Mouse (Mus musculus) kidney, embryonic 14.5 days (tissue): ENCODE data around the gene Wfdc21. TPM values are rescaled to one million over a fixed set of nuclear protein-coding genes. Genes with fewer than 3 reads are reported as not detected.

Experiments used
- ATAC-seq: fragments of 200-750 bp; cut with Nextera tagmentation; 2 replicates; pipeline ENCODE4 v1.8.0; 2017; ENCODE audit warnings: moderate number of reproducible peaks, mild to moderate bottlenecking, moderate TSS enrichment, moderate library complexity; ENCODE audit not compliant: low FRiP score, low TSS enrichment
- H3K27ac ChIP-seq: fragments of 300-500 bp; sonication (generic); 2 replicates; pipeline ENCODE4 v1.5.1; 2014; ENCODE audit warnings: low read depth, mild to moderate bottlenecking, low read length, moderate library complexity, mixed read lengths
- H3K27me3 ChIP-seq: fragments of 300-500 bp; sonication (generic); 2 replicates; pipeline ENCODE4 v1.6.1; 2014; ENCODE audit warnings: mild to moderate bottlenecking, low read length; ENCODE audit not compliant: control insufficient read depth, insufficient read depth
- H3K36me3 ChIP-seq: fragments of 300-500 bp; sonication (generic); 2 replicates; pipeline ENCODE4 v1.6.1; 2014; ENCODE audit warnings: low read length, mixed read lengths; ENCODE audit not compliant: control insufficient read depth, insufficient read depth
- H3K4me1 ChIP-seq: fragments of 300-500 bp; sonication (generic); 2 replicates; pipeline ENCODE4 v1.6.1; 2014; ENCODE audit warnings: low read length, mixed read lengths; ENCODE audit not compliant: control insufficient read depth, insufficient read depth
- H3K4me2 ChIP-seq: fragments of 300-500 bp; sonication (generic); replicated peaks from 2 replicates; pipeline ENCODE4 v1.6.1; 2014; ENCODE audit warnings: low read depth, mild to moderate bottlenecking, low read length
- H3K4me3 ChIP-seq: fragments of 300-500 bp; sonication (generic); 2 replicates; pipeline ENCODE4 v1.5.1; 2014; ENCODE audit warnings: mild to moderate bottlenecking, low read length
- H3K9ac ChIP-seq: fragments of 300-500 bp; sonication (generic); 2 replicates; pipeline ENCODE4 v1.6.1; 2014; ENCODE audit warnings: low read depth, mild to moderate bottlenecking, low read length, moderate library complexity
- H3K9me3 ChIP-seq: fragments of 300-500 bp; sonication (generic); 2 replicates; pipeline ENCODE4 v1.6.1; 2016; ENCODE audit warnings: low read length; ENCODE audit not compliant: control insufficient read depth
- WGBS: fragments of 180-500 bp; shearing (Covaris S2); extraction: QIAGEN DNeasy Blood & Tissue Kit; methylation state at CpG from one replicate; pipeline ENCODE4 v1.1.7; 2014; 5-methylcytosine and 5-hydroxymethylcytosine counted together
- polyA plus RNA-seq: library from polyadenylated mRNA; unstranded; fragments of >200 nt; fragmentation: Nextera tagmentation; extraction: Ambion mirVana; gene quantifications from 2 replicates; pipeline ENCODE4 v1.2.1, GENCODE M21; 2014

Wfdc21 gene
- polyA plus RNA-seq, 1 experiment from 2014 or later: not detected

DNA sequence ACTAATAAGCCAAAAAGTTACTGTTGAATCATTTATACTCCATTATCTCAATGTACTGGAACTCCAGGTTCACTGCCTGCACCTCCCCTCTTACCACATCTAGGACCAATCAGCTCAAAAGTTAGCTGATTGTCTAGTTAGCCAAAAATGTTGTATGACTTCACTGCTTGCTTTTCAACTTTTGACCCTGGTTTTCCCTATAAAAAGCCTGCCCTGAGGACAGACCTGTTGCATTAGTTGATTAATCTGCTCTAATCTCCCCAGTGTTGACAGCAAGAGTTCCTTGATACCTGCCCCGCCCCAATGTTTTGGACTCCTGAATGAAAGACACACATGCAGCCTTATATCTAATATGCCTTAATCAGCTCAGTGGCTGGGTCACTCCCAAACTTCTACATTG, 15.6 kb upstream of the Wfdc21 start:
- no peak overlapping the region for H3K4me2 ChIP-seq
- H3K27me3 ChIP-seq: no peaks in the 10 kb centered on the region
- H3K9ac ChIP-seq: no peak overlapping the region
- H3K4me3 ChIP-seq: no peak overlapping the region
- no peaks in the 10 kb centered on the region for H3K9me3 ChIP-seq
- no peaks in the 10 kb centered on the region for H3K4me1 ChIP-seq
- H3K27ac ChIP-seq: no peak overlapping the region
- ATAC-seq: no peak
- WGBS: 94% methylated on average over 1 of the region's 1 CpGs
- H3K36me3 ChIP-seq: no peaks in the 10 kb centered on the region

DNA sequence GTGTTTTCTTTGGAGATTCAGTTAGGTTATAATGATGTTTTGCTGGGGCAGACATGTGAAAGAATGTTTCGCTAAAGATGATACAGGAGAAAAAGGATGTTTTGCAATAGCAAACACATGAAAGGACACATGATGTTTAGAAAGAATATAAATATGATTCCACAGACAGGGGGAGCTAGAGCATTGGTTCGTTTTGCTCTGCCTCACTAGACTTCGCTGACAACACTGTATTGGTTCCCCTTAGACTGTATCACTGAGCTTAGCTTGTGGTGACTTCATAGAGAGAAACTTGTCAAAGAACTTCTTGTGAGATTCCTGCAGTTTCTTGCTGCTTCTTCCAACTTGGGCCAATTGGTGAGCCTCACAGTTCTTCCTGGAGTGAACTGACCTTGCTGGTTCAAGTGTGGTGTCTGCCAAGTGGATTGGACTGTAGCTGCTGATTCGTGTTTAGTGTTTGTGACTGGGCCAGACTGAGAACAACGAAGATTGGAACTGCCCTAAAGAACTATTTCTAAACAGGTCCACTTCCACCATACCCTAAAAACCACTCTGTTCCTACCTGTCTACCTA, 13.6 kb upstream of the Wfdc21 start:
- ATAC-seq: no peak
- Histone ChIP-seq H3K4me1 (no peaks in the 10 kb centered on the region), H3K27me3 (no peaks in the 10 kb centered on the region), H3K36me3 (no peaks in the 10 kb centered on the region), H3K27ac (no peak overlapping the region), H3K9me3 (no peaks in the 10 kb centered on the region), H3K4me3 (no peak overlapping the region), H3K4me2 (no peak overlapping the region), H3K9ac (no peak overlapping the region)
- WGBS: 83% methylated on average over 5 of the region's 5 CpGs

GRCm38 (mm10) chr11:83734215-83734614, 12.5 kb upstream of the Wfdc21 start:
- Histone ChIP-seq H3K4me1 (no peaks in the 10 kb centered on the region), H3K27me3 (no peaks in the 10 kb centered on the region), H3K4me3 (no peak overlapping the region), H3K9me3 (no peaks in the 10 kb centered on the region), H3K4me2 (no peak overlapping the region), H3K36me3 (no peaks in the 10 kb centered on the region), H3K9ac (no peak overlapping the region), H3K27ac (no peak overlapping the region)
- 93% methylated on average over 1 of the region's 1 CpGs for WGBS
- no peak for ATAC-seq

GRCm38 (mm10) chr11:83735881-83736280, 10.9 kb upstream of the Wfdc21 start:
- H3K9me3 ChIP-seq: no peaks in the 10 kb centered on the region
- H3K27ac ChIP-seq: no peak overlapping the region
- H3K4me3 ChIP-seq: no peak overlapping the region
- no peak overlapping the region for H3K4me2 ChIP-seq
- 0 out of 2 replicates have a peak, but pooled peaks cover 3% of the 10 kb centered on the region for H3K27me3 ChIP-seq
- H3K36me3 ChIP-seq: no peaks in the 10 kb centered on the region
- H3K9ac ChIP-seq: no peak overlapping the region
- WGBS: 69% methylated on average over 2 of the region's 2 CpGs
- H3K4me1 ChIP-seq: no peaks in the 10 kb centered on the region
- no peak for ATAC-seq

- no peaks in the 10 kb centered on the region for H3K9me3 ChIP-seq
- WGBS: 81% methylated on average over 3 of the region's 3 CpGs
- H3K4me3 ChIP-seq: no peak overlapping the region
- no peaks in the 10 kb centered on the region for H3K36me3 ChIP-seq
- no peaks in the 10 kb centered on the region for H3K4me1 ChIP-seq
- 0 out of 2 replicates have a peak, but pooled peaks cover 5% of the 10 kb centered on the region for H3K27me3 ChIP-seq
- no peak overlapping the region for H3K9ac ChIP-seq
- ATAC-seq: no peak
- no peak overlapping the region for H3K4me2 ChIP-seq
- H3K27ac ChIP-seq: no peak overlapping the region
Observed at GRCm38 (mm10) chr11:83737109-83737558, 9.6 kb upstream of the Wfdc21 start.

GRCm38 (mm10) chr11:83739241-83739640, 7.5 kb upstream of the Wfdc21 start:
- no peaks in the 10 kb centered on the region for H3K36me3 ChIP-seq
- 0 out of 2 replicates have a peak, but pooled peaks cover 5% of the 10 kb centered on the region for H3K27me3 ChIP-seq
- H3K9ac ChIP-seq: no peak overlapping the region
- 24% methylated on average over 5 of the region's 5 CpGs for WGBS
- no peaks in the 10 kb centered on the region for H3K9me3 ChIP-seq
- H3K4me1 ChIP-seq: no peaks in the 10 kb centered on the region
- H3K4me2 ChIP-seq: no peak overlapping the region
- ATAC-seq: no peak
- no peak overlapping the region for H3K4me3 ChIP-seq
- H3K27ac ChIP-seq: no peak overlapping the region

- no peak for ATAC-seq
- no peak overlapping the region for H3K4me2 ChIP-seq
- H3K9me3 ChIP-seq: no peaks in the 10 kb centered on the region
Observed at GRCm38 (mm10) chr11:83740443-83740991, 6.2 kb upstream of the Wfdc21 start.

GRCm38 (mm10) chr11:83741841-83742240, 4.9 kb upstream of the Wfdc21 start:
- H3K36me3 ChIP-seq: no peaks in the 10 kb centered on the region
- no peak overlapping the region for H3K4me2 ChIP-seq
- 82% methylated on average over 5 of the region's 5 CpGs for WGBS
- peaks cover 5% of the 10 kb centered on the region; the same call in 1 of the 2 replicates for H3K27me3 ChIP-seq
- no peaks in the 10 kb centered on the region for H3K9me3 ChIP-seq
- H3K9ac ChIP-seq: no peak overlapping the region
- ATAC-seq: no peak
- H3K27ac ChIP-seq: no peak overlapping the region
- H3K4me1 ChIP-seq: no peaks in the 10 kb centered on the region
- H3K4me3 ChIP-seq: no peak overlapping the region

More at GRCm38 (mm10) chr11:83740443-83740991, 6.2 kb upstream of the Wfdc21 start:
- Histone ChIP-seq H3K4me3 (no peak overlapping the region), H3K27ac (no peak overlapping the region), H3K27me3 (0 out of 2 replicates have a peak, but pooled peaks cover 5% of the 10 kb centered on the region), H3K4me1 (no peaks in the 10 kb centered on the region), H3K36me3 (no peaks in the 10 kb centered on the region), H3K9ac (no peak overlapping the region)
- WGBS: 81% methylated on average over 4 of the region's 4 CpGs

GRCm38 (mm10) chr11:83742731-83743355, 3.9 kb upstream of the Wfdc21 start:
- Histone ChIP-seq H3K4me2 (no peak overlapping the region), H3K36me3 (no peaks in the 10 kb centered on the region), H3K27me3 (peaks cover 7% of the 10 kb centered on the region; the same call in 1 of the 2 replicates), H3K9ac (no peak overlapping the region), H3K27ac (no peak overlapping the region), H3K9me3 (no peaks in the 10 kb centered on the region), H3K4me3 (no peak overlapping the region), H3K4me1 (no peaks in the 10 kb centered on the region)
- no peak for ATAC-seq
- WGBS: 55% methylated on average over 9 of the region's 9 CpGs
